Mouse (Mus musculus) left cerebral cortex, postnatal 36 days (tissue): ENCODE data around the gene Spaca9. TPM values are rescaled to one million over a fixed set of nuclear protein-coding genes. Genes with fewer than 3 reads are reported as not detected.

Experiments
- DNase-seq, 2 experiments: peaks; one replicate each; pipeline ENCODE4 v3.0.0; 2021 to 2022; ENCODE audit warnings: low spot score in 2 of 2, mixed read lengths in 1 of 2
- intact Hi-C: fragments of 180-260 bp; cut with DNase I; formaldehyde crosslinking; loops from one replicate; pipeline ENCODE4 v1.15.1; 2025
- total RNA-seq, 2 experiments: library from RNA; stranded (reverse); gene quantifications; 2 replicates each; pipeline ENCODE4 v1.2.3; 2021

Gene Spaca9
- total RNA-seq = not detected

DNA sequence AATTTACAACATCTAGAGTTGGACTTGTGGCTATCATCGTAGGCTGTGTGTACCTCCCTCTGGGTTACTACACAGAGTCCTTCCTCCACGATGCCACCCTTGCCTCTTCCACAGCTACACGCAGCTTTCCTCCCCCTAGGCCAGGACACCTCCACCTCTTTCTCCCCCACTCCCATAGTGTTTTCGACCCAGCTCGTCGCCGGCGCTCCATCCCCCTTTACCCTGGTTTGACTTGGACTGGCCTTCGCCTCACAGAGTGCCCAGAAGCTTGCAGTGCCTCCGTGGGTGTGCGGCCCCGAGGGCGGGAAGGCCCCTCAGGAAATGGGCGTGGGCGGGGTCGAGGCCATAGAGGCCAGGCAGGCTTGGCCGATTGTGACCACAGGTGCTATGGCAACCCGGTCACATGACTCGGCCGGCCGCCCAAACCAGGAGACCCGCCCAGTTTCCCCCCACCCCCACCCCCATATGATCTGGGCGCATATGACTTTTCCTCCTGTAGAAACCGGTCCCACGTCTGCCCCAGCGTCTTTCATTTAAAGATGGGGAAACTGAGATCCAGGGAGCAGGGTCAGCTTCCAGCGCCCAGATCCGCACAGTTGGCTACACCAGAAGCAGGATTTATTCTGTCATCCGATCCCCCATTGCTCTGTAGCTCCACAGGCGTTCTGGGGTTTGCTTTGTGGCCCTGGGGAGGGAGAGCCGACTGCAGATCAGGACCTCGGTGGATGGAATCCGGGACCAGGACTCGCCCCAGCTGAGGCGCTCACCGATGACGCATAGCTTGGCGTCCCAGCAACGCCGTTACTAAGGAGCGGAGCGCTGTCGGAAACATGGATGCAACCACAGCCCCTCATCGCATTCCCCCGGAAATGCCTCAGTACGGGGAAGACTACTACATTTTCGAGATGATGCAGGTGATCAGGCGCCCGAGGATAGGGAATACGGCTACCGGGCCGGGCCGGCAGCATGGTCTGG lies at the start of gene Spaca9, which contains the start of gene Ak8:
Gene Spaca9 (minus strand): TSS at position 367 of the 975 bp plus-strand sequence.
Gene Ak8 (plus strand): TSS at position 804 of the 975 bp plus-strand sequence.
- intact Hi-C loops = no loop called here
- peak; percentile 85 for DNase-seq

- intact Hi-C loops = no loop called here
- no peak for DNase-seq
Measured at GRCm38 (mm10) chr2:28747705-28748104, 48.2 kb upstream of the Spaca9 start.

DNA sequence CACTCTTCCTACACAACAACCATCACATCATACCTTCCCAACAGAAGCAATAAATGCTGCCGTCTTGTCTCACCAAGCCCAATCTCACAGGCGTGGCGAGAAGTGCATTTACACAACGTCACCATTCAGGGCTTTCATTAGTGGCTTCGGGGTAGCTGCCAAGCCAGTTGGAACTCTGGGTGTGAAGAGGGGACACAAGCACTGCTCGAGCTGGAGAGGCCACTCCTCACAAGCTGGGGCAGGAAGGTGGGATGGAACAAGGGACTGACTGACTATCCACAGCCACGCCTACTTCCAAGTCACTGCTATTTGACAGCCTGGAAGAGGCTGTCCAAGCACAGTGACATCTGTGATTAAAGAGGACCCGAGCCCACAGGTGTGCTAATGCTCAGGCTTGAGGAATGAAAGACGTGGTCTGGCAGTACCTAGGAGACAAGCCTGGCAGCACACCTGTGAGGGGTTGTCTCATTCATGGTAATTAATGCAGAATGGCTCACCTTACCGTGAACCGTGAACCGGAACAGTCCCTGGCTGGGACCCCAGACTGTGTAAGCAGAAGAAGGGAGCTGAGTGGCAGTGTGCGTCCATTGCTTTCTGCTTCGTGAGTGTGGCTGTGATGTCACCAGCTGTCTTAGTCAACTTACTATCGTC lies 47.3 kb upstream of the Spaca9 start:
- DNase-seq = no peak
- intact Hi-C loops = no loop called here

GRCm38 (mm10) chr2:28742701-28743100 lies 43.2 kb upstream of the Spaca9 start:
- intact Hi-C loops = no loop called here
- no peak for DNase-seq

DNA sequence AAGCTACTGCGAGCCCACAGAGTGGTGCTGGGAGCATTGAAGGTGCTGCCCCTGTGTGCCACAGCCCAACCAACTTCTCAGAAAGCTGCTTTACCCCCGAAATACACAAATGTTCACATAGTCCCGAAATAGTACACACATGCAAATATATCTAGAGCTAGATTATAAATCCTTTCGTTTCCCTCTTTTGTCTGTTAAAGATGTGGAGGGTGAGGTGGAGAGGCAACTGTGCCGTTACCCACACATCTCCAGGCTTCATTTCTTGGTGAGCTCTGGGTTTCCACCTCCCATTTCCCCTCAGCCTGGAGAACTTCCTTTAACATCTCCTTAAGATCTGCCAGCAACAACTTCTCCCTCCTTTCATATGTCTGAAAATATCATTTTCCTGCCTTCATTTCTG lies 40.6 kb upstream of the Spaca9 start:
- DNase-seq = no peak
- intact Hi-C loops = no loop called here

GRCm38 (mm10) chr2:28737112-28737511 lies 37.6 kb upstream of the Spaca9 start:
- DNase-seq = no peak
- intact Hi-C loops = no loop called here

GRCm38 (mm10) chr2:28730676-28731075 lies 31.1 kb upstream of the Spaca9 start:
- intact Hi-C loops = no loop called here
- DNase-seq = no peak

DNA sequence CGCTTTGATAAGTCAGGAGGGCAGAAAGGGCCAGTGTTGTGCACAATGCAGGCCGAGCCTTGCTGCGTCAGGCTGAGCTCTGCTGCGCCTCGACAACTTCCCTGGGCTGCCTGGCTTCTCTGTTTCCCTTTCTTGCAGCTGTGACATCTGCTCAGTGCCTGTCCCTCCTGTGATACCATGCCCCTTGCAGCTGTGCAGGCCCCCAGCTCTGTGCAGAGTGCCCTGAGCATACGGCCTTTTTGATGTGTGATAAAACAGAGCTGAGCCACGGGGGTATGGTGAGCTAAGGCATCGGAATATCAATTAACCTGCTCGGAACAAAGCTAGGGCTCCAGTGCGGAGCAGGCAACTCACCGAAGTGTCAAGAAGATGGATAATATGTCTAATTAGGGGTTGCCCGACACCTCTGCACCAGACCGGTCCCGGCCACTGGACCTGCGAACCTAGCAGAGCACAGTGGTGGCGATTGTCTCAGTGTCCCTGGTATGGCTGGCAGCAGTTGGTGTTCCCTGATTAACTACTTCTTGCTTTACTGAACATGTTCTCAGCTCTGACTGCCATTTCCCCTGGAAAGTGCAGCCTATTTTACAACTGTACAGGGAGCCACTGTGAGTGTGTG lies 28.4 kb upstream of the Spaca9 start:
- DNase-seq = no peak
- intact Hi-C loops = no loop called here

DNA sequence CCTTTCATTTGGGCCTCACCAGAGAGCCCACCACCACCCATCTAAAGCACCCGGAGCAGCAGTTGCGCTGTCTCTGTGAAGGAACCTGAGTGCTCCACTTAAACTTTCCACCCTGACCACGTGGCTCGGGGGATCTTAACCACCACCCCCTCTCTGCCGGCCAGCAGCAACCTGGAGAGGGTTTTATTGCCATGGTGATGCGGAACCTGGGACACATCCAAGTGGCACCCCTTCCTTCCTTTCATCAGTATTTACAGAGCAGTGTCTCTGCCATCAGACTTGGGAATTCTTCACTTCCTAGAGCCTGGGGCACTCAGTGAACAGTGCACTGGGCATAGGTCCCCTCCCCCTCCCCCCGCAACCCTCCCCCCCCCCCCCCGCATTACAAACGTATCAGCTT lies 24.4 kb upstream of the Spaca9 start:
- intact Hi-C loops = no loop called here
- DNase-seq = no peak

DNA sequence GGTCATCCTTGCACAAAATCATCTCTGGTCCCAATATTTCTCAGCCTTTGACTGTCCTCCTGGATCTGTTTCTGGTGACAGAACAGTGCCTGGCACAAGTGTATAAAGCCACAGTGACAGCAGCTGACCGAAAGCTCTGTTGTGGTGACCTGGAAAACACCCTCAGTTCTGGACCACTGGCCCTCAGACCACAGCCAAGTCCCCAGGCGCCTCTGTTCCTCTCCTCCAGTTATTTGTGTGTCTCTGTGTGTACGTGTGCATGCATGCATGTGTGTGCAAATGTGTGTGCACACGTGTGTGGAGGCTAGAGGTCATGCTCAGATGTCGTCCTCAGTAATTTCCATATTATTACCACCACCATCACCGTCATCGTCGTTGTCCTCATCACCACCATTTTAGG lies 22.9 kb upstream of the Spaca9 start:
- intact Hi-C loops = no loop called here
- no peak for DNase-seq

GRCm38 (mm10) chr2:28713036-28713435 lies 13.5 kb upstream of the Spaca9 start:
- intact Hi-C loops = no loop called here
- no peak for DNase-seq

GRCm38 (mm10) chr2:28706787-28707186 lies 7.3 kb upstream of the Spaca9 start:
- intact Hi-C loops = no loop called here
- DNase-seq = no peak

DNA sequence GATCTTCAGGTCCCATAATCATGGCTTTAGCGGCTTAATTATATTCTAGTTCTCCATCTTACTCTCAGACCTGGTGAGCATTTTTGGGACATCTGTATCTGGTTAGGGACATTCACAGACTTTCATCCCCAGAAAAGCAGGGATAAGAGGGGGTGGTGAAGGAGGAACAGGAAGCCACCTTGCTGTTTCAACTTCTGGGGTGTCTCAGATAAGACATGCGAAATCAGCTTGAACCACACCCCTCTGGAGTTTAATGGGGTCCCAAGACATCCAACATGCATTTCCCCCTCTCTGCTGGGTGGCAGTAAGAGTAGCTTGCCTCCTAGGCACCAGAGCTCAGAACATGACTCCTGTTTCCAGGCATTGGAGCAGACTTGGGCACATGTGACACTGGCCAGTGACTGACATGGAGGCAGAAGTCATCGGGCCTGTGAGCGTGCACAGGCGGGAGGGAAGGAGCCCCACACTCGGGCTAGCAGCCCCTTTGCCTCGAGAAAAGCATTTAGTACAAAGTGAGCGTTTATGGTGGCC lies 6.6 kb upstream of the Spaca9 start:
- DNase-seq = no peak
- intact Hi-C loops = no loop called here

GRCm38 (mm10) chr2:28701646-28702262 lies 2.2 kb upstream of the Spaca9 start:
- intact Hi-C loops = no loop called here
- DNase-seq = no peak

DNA sequence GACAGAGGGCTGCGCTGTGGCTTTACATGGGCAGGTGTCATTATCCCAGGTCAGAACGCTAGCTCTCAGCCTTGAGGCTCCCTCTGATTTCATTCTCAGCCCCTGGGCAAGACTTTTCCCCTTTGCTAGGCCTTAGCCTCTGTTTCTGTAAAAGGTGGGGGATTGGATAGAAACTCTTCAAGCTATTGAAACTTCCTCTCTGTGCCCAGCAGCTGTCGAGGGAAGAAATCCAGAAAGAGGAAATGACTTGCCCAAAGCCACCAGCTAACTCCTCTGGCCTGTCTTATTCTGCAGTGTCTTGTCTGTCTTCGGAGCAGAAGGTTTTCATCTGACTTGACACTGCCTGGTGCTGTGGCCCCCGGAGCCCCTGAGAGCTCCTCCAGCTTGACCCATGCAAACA lies 961 bp downstream of the Spaca9 start:
- DNase-seq = no peak
- intact Hi-C loops = no loop called here

- intact Hi-C loops = no loop called here
- DNase-seq = peak; percentile 24
Measured at GRCm38 (mm10) chr2:28692692-28693091, 6.8 kb downstream of the Spaca9 start.

GRCm38 (mm10) chr2:28688431-28688830 lies 11.1 kb downstream of the Spaca9 start:
- intact Hi-C loops = loop anchor here (5.0 kb wide), 1 partner anchor 154 kb away; the partner anchor contains the start of genes Ddx31 and Gtf3c4

GRCm38 (mm10) chr2:28685895-28686294 lies 13.6 kb downstream of the Spaca9 start:
- DNase-seq = peak; percentile 33 to 45
- intact Hi-C loops = loop anchor here (5.0 kb wide), 1 partner anchor 156 kb away; the partner anchor contains the start of genes Ddx31 and Gtf3c4

More at GRCm38 (mm10) chr2:28688431-28688830, 11.1 kb downstream of the Spaca9 start:
- DNase-seq = no peak

DNA sequence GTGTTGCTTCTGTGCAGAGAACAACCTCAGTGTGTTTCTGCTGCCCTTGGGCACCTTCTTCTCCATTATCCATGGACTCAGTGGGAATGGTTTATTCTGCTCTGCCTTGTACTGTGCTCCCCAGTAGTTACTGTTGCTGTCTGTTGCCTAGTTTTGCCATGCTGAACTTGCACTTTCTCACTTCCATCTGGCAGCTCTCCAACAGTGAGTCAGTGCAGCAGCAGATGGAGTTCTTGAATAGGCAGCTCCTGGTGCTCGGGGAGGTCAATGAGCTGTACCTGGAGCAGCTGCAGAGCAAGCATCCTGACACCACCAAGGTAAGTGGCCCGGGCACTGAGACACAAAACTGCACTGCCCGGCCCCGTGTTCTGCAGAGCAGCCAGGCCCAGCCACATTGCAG lies 17.8 kb downstream of the Spaca9 start:
- intact Hi-C loops = no loop called here
- DNase-seq = peak; percentile 32 to 40
